Mouse (Mus musculus): Measurements from ENCODE around the gene Il17c. TPM values are rescaled to one million over a fixed set of nuclear protein-coding genes. Genes with fewer than 3 reads are reported as not detected.

The Il17c gene
- polyA plus RNA-seq, 1 experiment, result not detected

DNA sequence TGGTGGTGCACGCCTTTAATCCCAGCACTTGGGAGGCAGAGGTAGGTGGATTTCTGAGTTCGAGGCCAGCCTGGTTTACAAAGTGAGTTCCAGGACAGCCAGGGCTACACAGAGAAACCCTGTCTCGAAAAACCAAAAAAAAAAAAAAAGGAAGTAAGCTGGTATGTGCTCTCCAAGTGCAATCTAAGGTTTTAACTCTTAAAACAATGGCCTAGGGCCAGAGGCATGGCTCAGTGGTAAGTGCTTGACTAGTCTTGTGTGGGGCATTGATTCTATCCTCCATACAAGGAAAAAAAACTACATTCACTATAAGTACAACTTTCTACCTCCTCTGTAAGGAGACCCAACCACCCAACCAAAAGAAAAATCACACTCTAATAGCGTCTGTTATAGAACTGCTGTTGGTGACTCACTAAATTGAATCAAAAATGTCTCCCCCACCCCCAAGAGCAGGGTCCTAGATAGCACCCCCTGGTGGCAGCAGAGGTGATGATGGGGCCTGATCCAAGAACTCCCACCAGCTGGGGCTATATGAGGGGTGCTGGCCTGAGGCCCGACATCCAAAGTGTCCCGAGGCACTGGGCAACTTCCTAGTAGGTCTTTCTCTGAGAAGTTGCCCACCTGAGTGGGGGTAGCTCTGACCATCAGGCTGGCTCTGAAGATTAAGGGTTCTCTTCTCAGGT lies 37.5 kb downstream of the Il17c start:
- H3K4me3 ChIP-seq (ENCODE audit: low read depth, low read length), result peak overlapping the region; percentile 71
- TF ChIP-seq EP300 (IDR thresholded peaks at IDR 0.05; ENCODE audit: insufficient read depth, low read depth, low read length), result no peak
- TF ChIP-seq CTCF (IDR thresholded peaks at IDR 0.05; ENCODE audit: low read depth, low read length), result peak; percentile 76
- no peaks in the 10 kb centered on the region for H3K9me3 ChIP-seq (replicated peaks; ENCODE audit: control insufficient read depth, insufficient read depth, low read length, poor library complexity, severe bottlenecking)
- 0 out of 2 replicates have a peak, but pooled peaks cover 5% of the 10 kb centered on the region for H3K36me3 ChIP-seq (ENCODE audit: control insufficient read depth, insufficient read depth, low read length, poor library complexity, severe bottlenecking)
- peak overlapping the region; percentile 68 for H3K9ac ChIP-seq (ENCODE audit: low read depth, poor library complexity, severe bottlenecking)
- H3K27ac ChIP-seq (ENCODE audit: insufficient read depth, low read length), result no peak overlapping the region
- H3K27me3 ChIP-seq (ENCODE audit: control insufficient read depth, insufficient read depth, low read length, poor library complexity, severe bottlenecking), result no peaks in the 10 kb centered on the region
- H3K4me1 ChIP-seq (ENCODE audit: control insufficient read depth, insufficient read depth, low read length), result peaks cover 6% of the 10 kb centered on the region

GRCm38 (mm10) chr8:122459990-122460389 lies 38.2 kb downstream of the Il17c start:
- no peaks in the 10 kb centered on the region for H3K9me3 ChIP-seq (replicated peaks; ENCODE audit: control insufficient read depth, insufficient read depth, low read length, poor library complexity, severe bottlenecking)
- TF ChIP-seq CTCF (IDR thresholded peaks at IDR 0.05; ENCODE audit: low read depth, low read length) (no peak), POLR2A (IDR thresholded peaks at IDR 0.05; ENCODE audit: insufficient read depth, low read length) (no peak), EP300 (IDR thresholded peaks at IDR 0.05; ENCODE audit: insufficient read depth, low read depth, low read length) (no peak)
- H3K27ac ChIP-seq (ENCODE audit: insufficient read depth, low read length), result no peak overlapping the region
- no peaks in the 10 kb centered on the region for H3K27me3 ChIP-seq (ENCODE audit: control insufficient read depth, insufficient read depth, low read length, poor library complexity, severe bottlenecking)
- H3K36me3 ChIP-seq (ENCODE audit: control insufficient read depth, insufficient read depth, low read length, poor library complexity, severe bottlenecking), result 0 out of 2 replicates have a peak, but pooled peaks cover 4% of the 10 kb centered on the region
- peak overlapping the region; percentile 71 for H3K4me3 ChIP-seq (ENCODE audit: low read depth, low read length)
- H3K9ac ChIP-seq (ENCODE audit: low read depth, poor library complexity, severe bottlenecking), result peak overlapping the region; percentile 68
- peaks cover 6% of the 10 kb centered on the region for H3K4me1 ChIP-seq (ENCODE audit: control insufficient read depth, insufficient read depth, low read length)

DNA sequence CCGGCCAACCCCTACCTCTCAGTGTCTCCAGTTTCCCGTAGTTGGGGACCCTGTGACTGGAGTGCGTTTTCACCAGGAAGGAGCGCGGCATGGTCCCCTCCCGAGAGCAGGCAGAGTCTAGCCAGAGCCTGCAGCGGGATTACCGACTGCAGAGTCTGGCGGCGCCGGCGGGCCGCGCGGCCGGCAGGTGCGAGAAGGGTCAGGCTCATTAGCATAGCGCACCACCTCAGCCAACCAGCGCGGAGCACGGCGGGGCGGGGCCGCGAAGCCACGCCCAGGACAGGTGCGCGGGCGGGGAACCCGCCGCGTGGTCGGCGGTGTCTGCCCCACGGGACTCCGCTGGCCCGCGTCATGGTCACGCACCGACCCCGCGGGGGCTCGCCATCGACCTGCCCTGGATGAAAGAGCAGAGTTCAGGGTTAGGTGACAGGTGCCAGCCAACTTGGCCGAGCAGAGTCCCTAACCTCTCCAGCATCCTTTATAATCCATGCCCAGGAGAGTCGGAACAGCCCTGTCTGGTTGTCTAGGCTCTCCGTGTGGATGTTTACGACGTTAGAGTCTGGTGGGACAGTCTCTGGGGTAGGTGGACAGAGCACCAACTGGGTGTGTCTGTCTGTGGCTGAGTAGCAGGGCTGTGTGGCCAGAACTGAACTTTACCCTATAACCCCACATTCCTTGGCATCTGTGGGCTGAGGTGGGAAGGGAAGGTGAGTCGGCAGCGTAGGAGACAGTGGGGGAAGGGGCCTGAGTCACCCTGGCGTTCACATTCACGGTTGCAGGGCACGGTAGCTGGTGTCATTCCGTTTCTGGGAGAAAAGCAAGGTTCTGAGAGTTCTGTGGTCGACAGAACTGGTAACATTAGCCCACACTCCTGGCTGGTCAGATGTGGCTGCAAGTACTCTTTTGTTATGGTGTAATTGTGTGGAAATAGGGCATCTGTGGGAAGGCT lies 39.0 kb downstream of the Il17c start, which contains the start of gene Snai3:
Snai3 (minus strand) TSS at position 210 of the 949 bp plus-strand sequence.
- peak within 1 kb of the TSS; percentile 31; the same call in 1 of the 2 replicates for H3K27ac ChIP-seq (ENCODE audit: insufficient read depth, low read length)
- TF ChIP-seq EP300 (IDR thresholded peaks at IDR 0.05; ENCODE audit: insufficient read depth, low read depth, low read length) (no peak), CTCF (IDR thresholded peaks at IDR 0.05; ENCODE audit: low read depth, low read length) (no peak), POLR2A (IDR thresholded peaks at IDR 0.05; ENCODE audit: insufficient read depth, low read length) (peak; percentile 73)
- 0 out of 2 replicates have a peak, but pooled peaks cover 3% of the 10 kb centered on the region for H3K36me3 ChIP-seq (ENCODE audit: control insufficient read depth, insufficient read depth, low read length, poor library complexity, severe bottlenecking)
- peak within 1 kb of the TSS; percentile 71 for H3K4me3 ChIP-seq (ENCODE audit: low read depth, low read length)
- H3K9ac ChIP-seq (ENCODE audit: low read depth, poor library complexity, severe bottlenecking), result peak within 1 kb of the TSS; percentile 68
- H3K4me1 ChIP-seq (ENCODE audit: control insufficient read depth, insufficient read depth, low read length), result peaks cover 6% of the 10 kb centered on the region
- no peaks in the 10 kb centered on the region for H3K27me3 ChIP-seq (ENCODE audit: control insufficient read depth, insufficient read depth, low read length, poor library complexity, severe bottlenecking)
- H3K9me3 ChIP-seq (replicated peaks; ENCODE audit: control insufficient read depth, insufficient read depth, low read length, poor library complexity, severe bottlenecking), result no peaks in the 10 kb centered on the region

- H3K36me3 ChIP-seq (ENCODE audit: control insufficient read depth, insufficient read depth, low read length, poor library complexity, severe bottlenecking), result no peaks in the 10 kb centered on the region
- peaks cover 6% of the 10 kb centered on the region for H3K4me1 ChIP-seq (ENCODE audit: control insufficient read depth, insufficient read depth, low read length)
- peak; percentile 70; the same call in 1 of the 2 replicates for TF ChIP-seq EP300 (IDR thresholded peaks at IDR 0.05; ENCODE audit: insufficient read depth, low read depth, low read length)
- TF ChIP-seq POLR2A (IDR thresholded peaks at IDR 0.05; ENCODE audit: insufficient read depth, low read length), result no peak
- peak overlapping the region; percentile 52 for H3K27ac ChIP-seq (ENCODE audit: insufficient read depth, low read length)
- H3K27me3 ChIP-seq (ENCODE audit: control insufficient read depth, insufficient read depth, low read length, poor library complexity, severe bottlenecking), result no peaks in the 10 kb centered on the region
- no peak overlapping the region for H3K4me3 ChIP-seq (ENCODE audit: low read depth, low read length)
- H3K9ac ChIP-seq (ENCODE audit: low read depth, poor library complexity, severe bottlenecking), result peak overlapping the region; percentile 68; the same call in 1 of the 2 replicates
- no peaks in the 10 kb centered on the region for H3K9me3 ChIP-seq (replicated peaks; ENCODE audit: control insufficient read depth, insufficient read depth, low read length, poor library complexity, severe bottlenecking)
These were observed 39.8 kb downstream of the Il17c start for GRCm38 (mm10) chr8:122461473-122462148.

GRCm38 (mm10) chr8:122462510-122462909 lies 40.7 kb downstream of the Il17c start:
- no peaks in the 10 kb centered on the region for H3K9me3 ChIP-seq (replicated peaks; ENCODE audit: control insufficient read depth, insufficient read depth, low read length, poor library complexity, severe bottlenecking)
- TF ChIP-seq CTCF (IDR thresholded peaks at IDR 0.05; ENCODE audit: low read depth, low read length), result no peak
- TF ChIP-seq EP300 (IDR thresholded peaks at IDR 0.05; ENCODE audit: insufficient read depth, low read depth, low read length), result no peak
- no peak for TF ChIP-seq POLR2A (IDR thresholded peaks at IDR 0.05; ENCODE audit: insufficient read depth, low read length)
- H3K4me1 ChIP-seq (ENCODE audit: control insufficient read depth, insufficient read depth, low read length), result peaks cover 6% of the 10 kb centered on the region
- H3K27ac ChIP-seq (ENCODE audit: insufficient read depth, low read length), result no peak overlapping the region
- H3K4me3 ChIP-seq (ENCODE audit: low read depth, low read length), result no peak overlapping the region
- no peak overlapping the region for H3K9ac ChIP-seq (ENCODE audit: low read depth, poor library complexity, severe bottlenecking)
- no peaks in the 10 kb centered on the region for H3K36me3 ChIP-seq (ENCODE audit: control insufficient read depth, insufficient read depth, low read length, poor library complexity, severe bottlenecking)
- H3K27me3 ChIP-seq (ENCODE audit: control insufficient read depth, insufficient read depth, low read length, poor library complexity, severe bottlenecking), result no peaks in the 10 kb centered on the region
